Mouse (Mus musculus) bone marrow macrophage, adult 2 months (primary cell): Measurements from ENCODE around the gene Vps13d.

Source experiments
- CTCF ChIP-seq: IDR thresholded peaks from 2 replicates; pipeline ENCODE4 v1.5.1; 2012; ENCODE audit warnings: low read depth, mild to moderate bottlenecking, low read length, moderate library complexity
- POLR2A ChIP-seq: IDR thresholded peaks from 2 replicates; pipeline ENCODE4 v1.6.1; 2012; ENCODE audit warnings: mild to moderate bottlenecking, low read depth, low read length, borderline replicate concordance

- TF ChIP-seq POLR2A (no peak), CTCF (no peak)
Observed at GRCm38 (mm10) chr4:144999572-144999880, 195.3 kb downstream of the Vps13d start.
